Mouse (Mus musculus) liver, postnatal 0 days (tissue): ENCODE data around the gene Izumo1. TPM values are rescaled to one million over a fixed set of nuclear protein-coding genes. Genes with fewer than 3 reads are reported as not detected.

Experiments used
- ATAC-seq: fragments of 200-750 bp; cut with Nextera tagmentation; 2 replicates; pipeline ENCODE4 v1.8.0; 2017; ENCODE audit warnings: mild to moderate bottlenecking, moderate library complexity
- DNase-seq: peaks from one replicate; pipeline ENCODE4 v3.0.0-alpha.2; 2016
- H3K27ac ChIP-seq: fragments of 300-500 bp; sonication (generic); 2 replicates; pipeline ENCODE4 v1.5.1; 2014; ENCODE audit warnings: antibody characterized with exemption, moderate library complexity, mild to moderate bottlenecking, low read depth
- H3K27me3 ChIP-seq: fragments of 300-500 bp; sonication (generic); 2 replicates; pipeline ENCODE4 v1.6.1; 2014; ENCODE audit warnings: low read length, control low read depth, mixed read lengths; ENCODE audit not compliant: insufficient read depth
- H3K36me3 ChIP-seq: fragments of 300-500 bp; sonication (generic); replicated peaks from 2 replicates; pipeline ENCODE4 v1.6.1; 2014; ENCODE audit warnings: mild to moderate bottlenecking, control low read depth, low read length, moderate library complexity, mixed read lengths; ENCODE audit not compliant: insufficient read depth
- H3K4me1 ChIP-seq: fragments of 300-500 bp; sonication (generic); 2 replicates; pipeline ENCODE4 v1.6.1; 2014; ENCODE audit warnings: antibody characterized with exemption, mild to moderate bottlenecking, control low read depth; ENCODE audit not compliant: insufficient read depth
- H3K4me2 ChIP-seq: fragments of 300-500 bp; sonication (generic); 2 replicates; pipeline ENCODE4 v1.6.1; 2014; ENCODE audit warnings: low read depth, mild to moderate bottlenecking, low read length, moderate library complexity, mixed read lengths
- H3K4me3 ChIP-seq: fragments of 300-500 bp; sonication (generic); 2 replicates; pipeline ENCODE4 v1.5.1; 2014; ENCODE audit warnings: low read depth, low read length
- H3K9ac ChIP-seq: fragments of 300-500 bp; sonication (generic); replicated peaks from 2 replicates; pipeline ENCODE4 v1.6.1; 2014; ENCODE audit warnings: mild to moderate bottlenecking, moderate library complexity
- H3K9me3 ChIP-seq: fragments of 300-500 bp; sonication (generic); 2 replicates; pipeline ENCODE4 v1.6.1; 2016; ENCODE audit warnings: mild to moderate bottlenecking, control low read depth, low read length, mixed read lengths
- CTCF ChIP-seq: sonication (generic); IDR thresholded peaks from 2 replicates; pipeline ENCODE4 v1.5.1; 2016; ENCODE audit warnings: antibody characterized with exemption, low read depth
- EP300 ChIP-seq: IDR thresholded peaks from 2 replicates; pipeline ENCODE4 v1.6.1; 2016; ENCODE audit warnings: antibody characterized with exemption, low read depth, mild to moderate bottlenecking
- WGBS: fragments of 180-500 bp; shearing (Covaris S2); extraction: QIAGEN DNeasy Blood & Tissue Kit; methylation state at CpG from one replicate; pipeline ENCODE4 v1.1.7; 2014; ENCODE audit not compliant: insufficient replicate concordance; 5-methylcytosine and 5-hydroxymethylcytosine counted together
- polyA plus RNA-seq: library from polyadenylated mRNA; unstranded; fragments of >200 nt; fragmentation: Nextera tagmentation; extraction: Ambion mirVana; gene quantifications from 2 replicates; pipeline ENCODE4 v1.2.1, GENCODE M21; 2015

Izumo1 gene
- polyA plus RNA-seq, 1 experiment from 2014 or later: 0.09 TPM

DNA sequence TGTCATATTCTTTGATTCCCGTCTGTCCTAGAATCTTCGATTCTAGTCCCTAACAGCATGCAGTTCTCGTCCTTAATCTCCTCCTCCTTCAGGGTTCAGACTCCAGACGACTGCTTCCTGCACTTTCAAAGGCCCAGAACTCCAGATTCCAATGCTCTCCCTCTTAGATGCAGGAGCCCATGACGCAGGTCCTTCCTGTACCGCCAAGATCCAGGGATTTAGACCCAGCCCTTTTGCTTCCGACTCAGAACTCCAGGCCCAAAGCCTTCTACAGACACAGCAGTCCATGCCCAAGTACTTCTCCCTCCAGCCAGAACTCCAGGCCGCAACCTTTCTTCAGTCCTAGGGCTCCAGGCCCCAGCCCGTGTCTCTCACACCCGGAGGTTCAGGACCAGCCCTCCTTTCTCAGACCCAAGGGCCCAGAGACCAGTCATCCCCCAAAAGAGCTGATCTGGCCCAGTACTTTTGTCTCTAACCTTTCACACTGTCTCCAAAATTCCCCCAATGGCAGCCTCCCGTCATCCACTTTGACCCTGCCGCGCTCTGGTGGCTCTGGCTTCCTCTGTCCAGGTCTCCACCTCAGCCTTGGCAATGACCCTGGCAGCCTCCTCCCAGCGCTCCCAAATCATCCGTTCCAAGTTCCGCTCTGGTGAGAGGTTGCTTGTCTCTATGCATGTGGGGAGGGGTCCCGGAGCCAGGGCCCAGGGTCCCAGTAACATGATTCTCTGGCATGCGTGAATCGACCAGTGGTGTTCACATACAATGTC, 18.8 kb downstream of the Izumo1 start:
- Histone ChIP-seq H3K4me2 (no peak overlapping the region), H3K36me3 (no peaks in the 10 kb centered on the region), H3K4me1 (peaks cover 9% of the 10 kb centered on the region; the same call in 1 of the 2 replicates), H3K27ac (no peak overlapping the region), H3K27me3 (peaks cover 10% of the 10 kb centered on the region; the same call in 1 of the 2 replicates), H3K9me3 (no peaks in the 10 kb centered on the region), H3K9ac (no peak overlapping the region), H3K4me3 (no peak overlapping the region)
- ATAC-seq (no peak), DNase-seq (no peak)
- WGBS: 79% methylated on average over 19 of the region's 19 CpGs
- TF ChIP-seq CTCF (no peak), EP300 (no peak)

DNA sequence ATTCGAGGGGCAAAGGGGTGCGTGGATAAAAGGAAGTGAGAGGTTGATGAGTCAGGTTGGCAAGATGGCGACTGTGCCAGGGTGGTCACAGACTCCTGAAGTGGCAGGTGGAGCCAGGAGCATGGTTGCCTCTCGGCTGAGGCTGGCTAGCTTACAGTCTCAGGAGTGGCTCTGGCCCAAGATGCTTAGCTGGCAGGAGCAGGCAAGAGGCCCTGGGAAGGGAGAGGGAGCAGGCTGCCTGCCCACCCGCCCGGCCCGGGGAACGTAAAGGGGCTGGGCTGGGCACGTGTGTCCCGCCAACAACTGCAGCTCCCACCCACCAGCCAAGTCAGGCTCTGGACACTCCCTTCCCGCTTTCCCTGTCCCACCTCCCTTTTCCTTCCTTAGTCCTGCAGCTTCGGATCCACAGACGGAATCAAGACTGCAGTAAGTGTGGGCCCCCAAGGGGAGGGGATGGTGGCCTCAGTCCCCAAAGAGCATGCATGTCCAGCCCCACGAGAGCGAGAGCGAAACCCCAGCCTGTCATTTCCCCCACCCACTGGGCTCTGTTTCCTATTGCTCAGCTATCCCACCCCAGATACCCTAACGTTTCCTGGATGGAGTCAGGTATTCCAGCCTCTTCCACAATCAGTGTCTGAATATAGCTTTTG, 19.9 kb downstream of the Izumo1 start:
- H3K36me3 ChIP-seq: no peaks in the 10 kb centered on the region
- no peak overlapping the region for H3K4me3 ChIP-seq
- H3K4me1 ChIP-seq: peaks cover 9% of the 10 kb centered on the region; the same call in 1 of the 2 replicates
- no peak for TF ChIP-seq CTCF
- H3K9me3 ChIP-seq: no peaks in the 10 kb centered on the region
- 68% methylated on average over 17 of the region's 17 CpGs for WGBS
- ATAC-seq (no peak), DNase-seq (no peak)
- H3K27me3 ChIP-seq: peaks cover 10% of the 10 kb centered on the region; the same call in 1 of the 2 replicates
- no peak overlapping the region for H3K27ac ChIP-seq
- H3K4me2 ChIP-seq: no peak overlapping the region
- H3K9ac ChIP-seq: no peak overlapping the region

DNA sequence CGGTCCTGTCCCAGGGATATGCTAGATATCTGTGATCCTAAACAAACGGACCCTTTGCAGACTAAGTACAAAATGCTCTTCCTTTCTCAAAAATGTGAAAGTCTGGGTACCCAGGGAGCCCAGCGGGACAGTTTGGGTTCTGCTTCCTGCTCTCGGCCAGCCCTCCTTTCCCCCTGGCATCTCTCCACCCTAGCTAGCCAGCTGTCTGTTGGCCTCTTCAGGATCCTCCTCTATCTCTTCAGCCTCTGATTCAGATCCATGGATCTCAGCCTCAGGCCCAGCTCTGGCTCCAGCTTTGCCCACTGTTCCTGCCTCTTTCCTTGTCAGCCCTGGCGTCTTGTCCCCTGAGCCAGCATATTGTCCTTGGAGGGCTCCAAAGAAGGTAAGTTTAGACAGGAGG, 20.5 kb downstream of the Izumo1 start:
- Histone ChIP-seq H3K4me3 (no peak overlapping the region), H3K27ac (no peak overlapping the region), H3K4me1 (peaks cover 9% of the 10 kb centered on the region; the same call in 1 of the 2 replicates), H3K9me3 (no peaks in the 10 kb centered on the region), H3K27me3 (peaks cover 10% of the 10 kb centered on the region; the same call in 1 of the 2 replicates), H3K9ac (no peak overlapping the region), H3K36me3 (no peaks in the 10 kb centered on the region), H3K4me2 (no peak overlapping the region)
- 71% methylated on average over 5 of the region's 5 CpGs for WGBS
- DNase-seq: no peak
- ATAC-seq: no peak
- TF ChIP-seq CTCF (no peak), EP300 (no peak)

DNA sequence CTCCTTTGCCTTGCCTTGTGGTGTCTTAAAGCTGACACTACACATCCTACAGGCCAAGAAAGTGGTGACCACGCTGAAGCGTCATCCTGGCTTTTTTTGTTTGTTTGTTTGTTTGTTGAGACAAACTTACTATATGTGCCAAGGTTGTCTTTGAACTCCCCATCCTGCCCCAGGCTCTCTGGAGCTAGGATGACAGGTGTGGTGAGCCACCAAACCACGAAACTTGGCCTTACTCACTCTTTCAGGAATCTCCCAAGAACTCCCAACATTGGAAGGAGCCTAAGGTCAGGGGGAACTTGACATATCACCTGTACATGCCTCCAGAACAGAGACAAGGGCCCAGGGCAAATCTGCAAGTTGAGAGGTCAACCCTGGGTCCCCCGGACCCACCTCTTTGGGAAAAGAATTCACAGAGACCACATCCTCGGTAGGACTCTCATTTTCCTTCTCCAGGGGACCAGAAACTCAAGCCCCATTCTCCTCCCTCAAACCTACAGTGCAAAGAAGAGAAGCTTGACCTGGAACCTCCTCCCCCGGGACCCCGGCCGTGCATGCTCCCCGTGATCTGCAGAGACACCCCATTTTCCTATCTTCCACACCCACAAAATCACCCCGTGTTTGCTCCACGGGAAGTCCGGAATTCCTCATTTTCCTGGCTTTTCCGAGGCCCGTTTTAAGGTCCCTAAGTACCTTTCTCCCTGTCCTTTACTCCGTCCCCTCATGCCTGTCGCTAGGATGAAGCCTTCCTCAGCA, 21.1 kb downstream of the Izumo1 start:
- WGBS: 37% methylated on average over 16 of the region's 16 CpGs
- no peaks in the 10 kb centered on the region for H3K9me3 ChIP-seq
- H3K36me3 ChIP-seq: no peaks in the 10 kb centered on the region
- DNase-seq (no peak), ATAC-seq (no peak)
- H3K27me3 ChIP-seq: peaks cover 10% of the 10 kb centered on the region; the same call in 1 of the 2 replicates
- H3K4me1 ChIP-seq: peaks cover 9% of the 10 kb centered on the region; the same call in 1 of the 2 replicates
- H3K27ac ChIP-seq: no peak overlapping the region
- peak overlapping the region; percentile 31 for H3K4me3 ChIP-seq
- peak overlapping the region; percentile 72 for H3K4me2 ChIP-seq
- TF ChIP-seq CTCF: no peak
- TF ChIP-seq EP300: no peak
- H3K9ac ChIP-seq: peak overlapping the region; percentile 52

DNA sequence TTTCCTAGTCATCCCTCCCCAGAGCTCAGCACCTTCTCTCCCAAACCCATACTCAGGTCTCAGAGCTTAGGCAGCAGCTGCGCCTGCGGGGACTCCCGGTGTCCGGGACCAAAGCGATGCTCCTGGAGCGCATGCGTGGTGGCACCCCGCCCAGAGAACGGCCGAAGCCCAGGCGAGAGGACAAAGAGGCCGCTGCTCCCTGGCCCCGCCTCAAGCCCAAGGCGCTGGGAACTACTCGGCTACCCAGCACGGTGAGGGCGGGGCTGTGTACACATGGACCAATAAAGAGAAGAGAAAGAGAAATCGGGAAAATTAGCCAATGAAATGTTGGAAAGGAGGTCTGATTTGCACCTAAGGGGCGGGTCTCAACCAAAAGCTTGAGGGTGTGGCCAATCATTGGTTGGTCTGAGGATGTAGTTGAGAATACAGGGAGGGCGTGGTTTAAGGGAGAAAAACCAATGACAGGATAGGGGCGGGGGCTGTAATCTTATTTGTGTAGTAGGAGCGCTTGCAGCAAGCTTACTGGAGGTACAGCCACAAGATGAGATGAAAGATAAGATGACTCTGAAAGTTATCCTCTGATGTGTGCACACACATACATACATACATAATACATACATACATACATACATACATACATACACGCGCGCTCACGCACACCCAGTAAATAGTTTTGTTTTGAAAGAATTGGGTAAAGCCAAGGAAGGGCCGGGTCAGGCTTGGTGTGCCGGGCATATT, 22.0 kb downstream of the Izumo1 start:
- H3K4me2 ChIP-seq: peak overlapping the region; percentile 72
- H3K36me3 ChIP-seq: no peaks in the 10 kb centered on the region
- H3K9ac ChIP-seq: peak overlapping the region; percentile 52
- 6% methylated on average over 28 of the region's 28 CpGs for WGBS
- DNase-seq: peak; percentile 85
- no peaks in the 10 kb centered on the region for H3K9me3 ChIP-seq
- H3K27me3 ChIP-seq: peaks cover 10% of the 10 kb centered on the region; the same call in 1 of the 2 replicates
- peaks cover 9% of the 10 kb centered on the region; the same call in 1 of the 2 replicates for H3K4me1 ChIP-seq
- TF ChIP-seq CTCF (no peak), EP300 (no peak)
- H3K4me3 ChIP-seq: peak overlapping the region; percentile 31
- peak; percentile 88 for ATAC-seq
- H3K27ac ChIP-seq: no peak overlapping the region
